Mouse (Mus musculus) gastrocnemius, postnatal 36 days (tissue): Measurements from ENCODE around the gene Pld1. TPM values are rescaled to one million over a fixed set of nuclear protein-coding genes. Genes with fewer than 3 reads are reported as not detected.
A peak's percentile ranks its signal among the peaks of the same experiment; 100 is the strongest.

Source experiments
- DNase-seq, 2 experiments: peaks; one replicate each; pipeline ENCODE4 v3.0.0; 2022
- intact Hi-C: fragments of 180-260 bp; cut with DNase I; formaldehyde crosslinking; loops from one replicate; pipeline ENCODE4 v1.15.1; 2025
- total RNA-seq, 2 experiments: library from RNA; stranded (reverse); gene quantifications; 2 replicates each; pipeline ENCODE4 v1.2.3; 2021

Pld1 gene
- total RNA-seq, 2 experiments from 2014 or later: 4.7 to 6.6 TPM

DNA sequence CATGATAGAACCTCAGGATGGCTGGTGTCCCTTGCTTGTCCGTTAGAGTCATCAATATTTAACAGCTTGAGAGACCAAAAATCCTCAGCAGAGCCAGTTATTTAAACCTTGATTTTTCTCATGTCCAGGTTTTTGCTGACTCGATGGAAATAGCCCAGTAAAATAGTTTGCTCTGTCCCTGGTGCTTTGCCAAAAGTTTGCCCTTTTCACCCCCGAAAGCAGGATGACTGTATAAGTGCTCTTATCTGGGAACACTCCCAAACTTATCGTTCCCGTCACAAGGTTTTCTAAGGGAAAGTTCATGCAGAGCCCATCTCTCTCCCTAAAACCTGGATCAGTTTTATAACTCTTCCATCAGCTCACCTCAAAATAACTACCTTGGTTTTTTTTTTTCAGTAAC, 173.0 kb downstream of the Pld1 start:
- intact Hi-C loops: no loop called here
- no peak for DNase-seq

DNA sequence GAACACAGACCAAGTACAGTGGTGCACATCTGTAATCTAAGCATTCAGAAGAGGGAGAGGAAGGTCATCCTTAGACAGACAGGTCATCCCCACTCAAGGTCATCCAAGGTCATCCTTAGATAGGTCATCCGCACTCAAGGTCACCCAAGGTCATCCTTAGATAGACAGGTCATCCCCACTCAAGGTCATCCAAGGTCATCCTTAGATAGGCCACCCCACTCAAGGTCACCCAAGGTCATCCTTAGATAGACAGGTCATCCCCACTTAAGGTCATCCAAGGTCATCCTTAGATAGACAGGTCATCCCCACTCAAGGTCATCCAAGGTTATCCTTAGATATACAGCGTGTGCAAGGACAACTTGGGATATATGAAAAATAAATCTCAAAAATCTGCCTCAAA, 175.4 kb downstream of the Pld1 start:
- DNase-seq: no peak
- intact Hi-C loops: no loop called here

DNA sequence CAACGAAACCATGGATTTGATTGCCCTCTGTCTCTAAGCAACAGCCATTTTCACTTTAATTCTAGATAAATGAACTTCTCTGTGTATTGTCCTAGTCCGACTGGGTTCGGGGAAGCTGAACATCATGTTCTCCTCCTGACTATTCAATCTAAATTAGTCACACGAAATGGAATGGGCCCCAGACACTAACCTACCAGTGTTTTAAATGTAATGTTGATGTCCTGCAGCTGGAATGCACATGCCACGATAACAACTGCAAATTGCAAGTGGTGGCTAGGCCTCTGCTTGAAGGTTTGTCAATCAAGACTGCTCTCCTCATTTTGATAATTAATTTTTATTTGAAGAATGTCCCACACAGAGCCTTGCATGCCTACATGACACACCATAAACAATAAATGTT, 203.2 kb downstream of the Pld1 start:
- DNase-seq: no peak
- intact Hi-C loops: no loop called here

DNA sequence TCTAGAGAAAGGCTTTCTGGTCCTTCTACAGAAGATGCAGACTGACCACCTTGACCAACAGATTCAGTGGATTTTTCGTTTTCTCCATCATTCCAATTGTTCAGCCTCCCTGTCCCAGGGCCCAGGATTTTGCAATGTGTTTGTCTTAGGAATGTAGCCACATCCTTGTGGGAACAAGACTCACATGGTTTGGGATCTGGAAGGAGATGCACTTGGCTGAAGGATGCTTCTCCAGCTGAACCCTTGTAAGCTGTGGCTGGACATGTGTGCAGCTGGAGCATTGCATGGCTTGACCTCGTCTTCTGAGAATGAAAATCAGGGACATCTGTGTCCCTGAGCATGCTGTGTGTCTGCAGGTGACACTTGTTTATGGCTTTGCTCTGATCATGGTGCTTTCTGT, 203.6 kb downstream of the Pld1 start:
- intact Hi-C loops: no loop called here
- DNase-seq: peak in 1 of 2 experiments; percentile 42

DNA sequence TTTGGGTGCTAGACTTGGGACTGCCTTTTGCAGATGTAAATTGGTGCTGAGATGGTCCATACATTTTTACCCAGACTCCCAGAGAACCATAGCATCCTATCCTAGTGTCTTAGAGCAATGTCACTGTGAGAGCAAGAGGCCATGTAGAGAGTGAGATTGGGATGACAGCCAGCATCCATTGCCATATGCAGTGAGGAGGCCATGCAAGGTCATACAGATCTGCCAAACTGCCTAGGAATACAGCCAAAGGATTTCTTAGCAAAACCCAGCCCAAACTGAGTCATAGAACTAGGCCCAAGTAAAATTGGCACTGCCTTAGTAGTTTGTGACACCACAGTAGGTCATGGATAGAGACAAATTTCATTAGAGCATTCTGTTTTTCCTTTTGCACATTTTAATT, 206.2 kb downstream of the Pld1 start:
- intact Hi-C loops: no loop called here

DNA sequence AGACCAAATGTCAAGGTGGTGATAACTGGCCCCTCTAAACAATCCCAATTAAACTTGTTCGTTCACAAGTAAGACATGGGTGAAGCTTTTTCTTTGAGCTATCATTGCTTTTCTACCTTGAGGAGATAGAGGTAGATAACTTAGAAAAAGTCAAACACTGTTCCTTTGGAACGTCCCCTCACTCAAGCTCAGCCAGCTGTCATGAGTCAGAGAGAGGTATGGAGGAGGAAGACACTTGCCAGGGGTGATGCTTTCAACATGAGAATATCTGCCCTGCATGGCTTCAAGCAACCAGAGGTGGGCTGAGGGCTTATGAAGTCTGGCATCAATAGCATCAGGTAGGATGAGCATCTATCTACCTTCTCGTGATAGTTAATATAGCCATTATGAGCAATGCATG, 207.0 kb downstream of the Pld1 start:
- intact Hi-C loops: no loop called here
- DNase-seq: no peak

More for the DNA sequence above, 206.2 kb downstream of the Pld1 start:
- peak in 1 of 2 experiments; percentile 43 for DNase-seq

DNA sequence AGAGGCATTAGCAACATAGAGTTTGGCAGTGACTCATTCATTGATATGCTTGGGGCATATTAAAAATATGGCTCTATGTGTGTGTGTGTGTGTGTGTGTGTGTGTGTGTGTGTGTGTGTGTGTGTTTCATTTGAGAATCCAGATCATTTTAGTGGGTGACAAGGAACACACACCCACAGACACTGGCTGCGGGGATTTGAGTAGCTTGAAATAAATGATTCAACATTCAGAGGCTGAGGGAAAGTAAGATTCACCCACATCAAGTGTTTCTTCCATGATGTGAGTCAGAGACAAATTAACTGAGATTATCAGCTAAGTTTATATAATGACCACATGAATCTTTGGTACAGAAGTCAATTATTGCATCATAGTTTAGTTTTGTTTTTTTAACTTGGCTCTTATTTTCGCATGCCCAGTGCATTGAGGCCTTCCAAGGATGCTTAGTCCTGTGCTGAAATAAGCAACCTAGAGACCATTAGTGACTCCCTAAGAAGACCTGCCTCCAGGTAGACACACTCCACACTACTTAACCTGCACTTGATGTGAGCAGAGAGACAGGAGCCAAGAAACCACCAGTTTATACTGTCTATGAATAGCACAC, 211.3 kb downstream of the Pld1 start:
- intact Hi-C loops: no loop called here
- no peak for DNase-seq

DNA sequence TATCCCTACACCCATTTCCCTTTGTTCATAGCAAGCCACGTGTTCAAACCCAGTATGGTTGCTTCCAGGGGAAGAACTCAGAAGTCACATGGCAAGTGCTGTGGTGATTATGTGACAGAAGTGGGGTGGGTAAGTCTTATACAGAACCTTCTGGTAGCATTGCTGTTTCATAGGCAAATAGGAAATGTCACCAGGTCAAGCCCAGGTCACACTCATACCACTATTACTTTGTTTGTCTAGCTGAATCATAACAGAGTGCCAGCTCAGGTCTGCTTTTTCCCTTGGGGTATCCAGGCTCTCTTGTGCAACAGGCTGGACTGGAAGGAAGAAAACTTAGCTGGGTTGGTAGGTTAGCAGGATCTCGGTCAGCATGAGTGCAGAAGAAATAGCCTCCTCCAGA, 219.5 kb downstream of the Pld1 start:
- intact Hi-C loops: no loop called here
- DNase-seq: no peak

DNA sequence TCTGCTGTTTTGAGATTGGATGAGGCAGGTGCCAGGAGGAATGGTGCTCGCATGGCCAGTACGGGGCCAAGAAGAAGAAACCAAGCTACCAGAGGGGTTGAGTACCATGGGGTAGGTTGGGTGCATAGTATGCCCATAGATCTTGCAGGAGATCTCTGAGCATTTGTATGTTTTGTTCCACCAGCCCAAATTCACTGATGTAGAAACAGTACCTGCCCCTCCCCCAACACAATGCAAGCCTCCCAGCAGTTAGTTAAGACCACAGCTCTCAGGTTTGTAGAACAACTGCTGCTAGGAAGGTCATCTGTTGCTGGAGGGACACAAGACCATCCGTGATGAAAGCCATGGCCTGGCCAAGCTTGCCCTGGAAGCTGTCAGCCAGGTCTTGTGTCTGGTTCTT, 220.4 kb downstream of the Pld1 start:
- no peak for DNase-seq
- intact Hi-C loops: no loop called here

DNA sequence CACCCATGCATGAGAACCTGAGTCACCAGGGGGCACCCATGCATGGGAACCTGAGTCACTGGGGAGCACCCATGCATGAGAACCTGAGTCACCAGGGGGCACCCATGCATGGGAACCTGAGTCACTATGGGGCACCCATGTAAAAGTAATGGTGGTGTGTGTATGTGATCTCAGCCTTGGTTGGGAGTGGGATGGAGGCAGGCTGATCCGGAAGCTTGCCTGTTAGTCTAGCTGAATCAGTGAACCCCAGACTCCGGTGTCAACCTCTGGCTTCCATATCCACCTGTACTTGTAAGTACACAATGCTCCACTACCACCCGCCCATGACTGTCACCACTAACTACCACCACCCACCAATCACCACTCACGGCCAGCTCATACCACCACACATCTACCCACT, 223.9 kb downstream of the Pld1 start:
- no peak for DNase-seq
- intact Hi-C loops: loop anchor here (10.0 kb wide), 2 partner anchors 252 to 582 kb away; no protein-coding TSS in a partner anchor

DNA sequence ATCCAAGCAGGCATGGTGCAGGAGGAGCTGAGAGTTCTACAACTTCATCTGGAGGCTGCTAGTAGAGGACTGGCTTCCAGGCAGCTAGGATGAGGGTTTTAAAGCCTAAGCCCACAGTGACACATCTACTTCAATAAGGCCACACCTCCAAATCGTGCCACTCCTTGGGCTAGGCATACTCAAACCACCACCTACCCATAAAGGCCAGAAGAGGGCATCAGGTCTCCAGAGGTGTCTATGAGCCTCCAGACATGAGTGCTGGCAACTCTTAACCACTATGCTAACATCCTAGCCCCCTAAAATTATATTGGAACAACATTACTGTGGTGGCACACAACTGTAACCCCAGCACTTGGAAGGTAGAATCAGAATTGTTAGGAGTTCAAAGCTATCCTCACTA, 226.2 kb downstream of the Pld1 start:
- no peak for DNase-seq
- intact Hi-C loops: loop anchor here (5.0 to 10.0 kb wide), 3 partner anchors 250 to 580 kb away; no protein-coding TSS in a partner anchor

DNA sequence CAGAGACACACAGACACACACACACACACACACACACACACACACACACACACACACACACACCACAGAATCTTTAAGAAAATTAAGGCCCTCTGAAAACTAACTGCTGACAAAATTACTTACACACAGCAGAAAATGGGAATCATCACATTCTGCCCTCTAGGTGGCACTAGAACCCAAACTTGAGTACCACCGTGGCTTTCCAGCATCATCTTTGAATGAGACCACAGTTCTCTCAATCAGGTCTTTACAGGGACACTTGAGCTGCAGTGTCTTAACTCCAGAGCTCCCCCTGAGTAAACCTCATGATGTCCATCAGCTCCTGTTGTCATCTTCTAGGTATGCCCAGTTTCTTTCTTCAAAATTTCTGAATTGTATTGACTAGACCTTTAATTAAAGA, 227.1 kb downstream of the Pld1 start:
- intact Hi-C loops: loop anchor here (5.0 to 10.0 kb wide), 3 partner anchors 249 to 579 kb away; no protein-coding TSS in a partner anchor
- DNase-seq: peak in 1 of 2 experiments; percentile 33

DNA sequence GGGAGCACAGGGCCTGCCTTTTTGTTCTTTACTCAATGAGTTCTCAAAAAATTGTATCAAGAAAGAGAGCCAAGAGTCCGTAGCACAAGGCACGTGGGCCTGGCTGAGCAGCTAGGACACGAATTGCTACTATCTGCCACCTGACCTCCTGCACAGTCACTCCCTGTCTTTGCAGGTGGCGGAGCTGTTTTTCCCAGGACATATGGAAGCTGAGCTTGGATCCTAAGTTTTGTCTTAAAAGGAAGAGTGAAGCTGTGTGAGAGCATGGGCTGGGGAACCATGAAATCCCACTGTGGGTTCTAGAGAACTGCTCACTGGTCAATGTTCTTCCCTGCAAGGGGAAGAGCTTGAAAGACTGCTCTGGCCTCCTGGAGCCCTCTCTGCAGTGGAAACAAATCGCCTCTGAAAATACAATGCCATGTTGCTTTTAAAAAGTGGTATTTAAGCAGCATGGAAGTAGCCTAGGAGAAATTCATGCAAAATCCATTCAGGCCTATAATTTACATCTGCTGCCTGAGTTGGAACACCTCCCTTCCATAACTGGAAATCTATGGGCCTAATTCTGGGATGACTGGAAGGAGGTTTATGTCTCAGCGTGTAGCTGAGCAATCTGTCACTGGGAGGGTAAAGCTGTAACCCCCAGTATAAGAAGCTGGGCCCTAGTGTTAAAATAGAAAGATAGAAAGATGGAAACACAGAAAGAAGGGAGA, 229.5 kb downstream of the Pld1 start:
- intact Hi-C loops: loop anchor here (5.0 to 10.0 kb wide), 3 partner anchors 247 to 577 kb away; no protein-coding TSS in a partner anchor
- no peak for DNase-seq

DNA sequence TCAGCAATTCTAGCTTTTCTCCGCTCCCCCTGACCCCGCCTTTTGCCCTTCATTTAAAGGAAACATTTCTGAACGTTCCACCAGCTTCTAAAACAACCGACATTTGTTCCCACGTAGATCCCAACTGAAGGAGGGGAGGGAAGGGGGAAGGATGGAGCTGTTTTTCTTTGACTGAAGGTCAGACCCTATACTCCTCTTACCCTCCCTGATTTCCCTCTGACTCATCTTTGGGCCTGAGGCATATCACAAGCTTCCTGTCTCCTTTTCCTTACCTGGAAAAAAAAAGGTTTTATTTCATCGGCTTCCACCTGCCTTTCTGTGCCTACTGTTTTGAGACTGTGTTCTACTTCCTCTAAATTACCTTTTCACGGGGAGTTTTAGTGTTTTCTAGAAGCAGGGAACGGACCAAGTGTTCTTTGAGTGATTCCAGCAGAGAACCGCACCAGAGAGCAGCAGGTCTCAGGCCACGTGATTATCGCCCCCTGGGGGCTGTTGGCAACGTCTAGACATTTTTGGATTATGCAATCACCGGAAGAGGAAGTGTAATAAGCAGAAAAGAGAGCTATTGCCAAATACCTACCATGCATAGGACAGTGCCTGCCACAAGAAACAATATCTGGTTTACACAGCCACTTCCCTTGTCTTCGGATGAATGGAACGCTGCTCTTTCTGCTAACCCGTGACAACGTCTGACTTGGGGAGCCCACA, 232.6 kb downstream of the Pld1 start:
- intact Hi-C loops: no loop called here
- DNase-seq: peak in 1 of 2 experiments; percentile 30

DNA sequence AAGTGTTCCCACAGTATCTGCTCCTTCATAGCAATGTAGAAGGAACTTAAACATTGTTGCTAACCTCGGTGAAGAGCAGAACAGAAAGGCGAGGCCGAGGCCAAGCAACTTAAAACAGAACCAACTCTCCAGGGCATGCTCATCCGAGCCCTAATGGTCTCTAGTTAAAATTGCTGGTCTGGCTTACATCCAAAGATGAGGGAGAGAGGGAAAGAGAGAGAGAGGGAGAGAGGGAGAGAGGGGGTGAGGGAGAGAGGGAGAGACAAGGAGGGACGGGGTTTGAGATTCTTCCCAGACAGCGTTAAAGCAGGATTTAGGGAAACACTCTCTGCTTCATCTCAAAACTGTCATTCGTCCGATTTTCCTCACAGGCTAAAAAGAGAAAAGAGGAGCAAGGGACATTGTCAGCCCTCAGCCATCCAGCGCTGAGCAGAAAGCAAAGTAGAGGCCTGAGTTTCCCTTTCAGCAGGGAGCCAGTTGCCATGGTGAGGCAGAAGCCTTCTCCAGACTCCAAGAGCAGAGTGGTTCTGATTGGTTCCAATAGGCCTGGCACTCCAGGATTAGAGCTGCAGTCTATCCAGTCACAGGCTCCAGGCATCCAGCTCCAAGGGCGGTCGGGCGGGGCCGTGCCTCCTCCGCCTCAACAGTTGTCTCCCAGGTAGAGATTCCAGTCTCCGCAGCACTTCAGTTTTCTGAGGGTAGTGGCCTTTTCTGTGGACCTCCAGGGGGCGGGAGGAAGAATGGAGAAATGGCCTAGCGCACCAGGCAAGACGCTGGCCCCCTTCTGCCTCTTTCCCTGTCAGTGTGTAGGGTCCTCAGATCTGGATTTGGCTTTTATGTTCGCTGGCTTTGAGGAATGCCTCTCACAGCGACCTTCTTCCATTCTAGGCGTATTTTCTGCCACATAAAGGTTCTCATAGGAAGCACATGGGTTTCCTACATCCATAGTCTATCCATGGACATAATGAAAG, 237.8 kb downstream of the Pld1 start:
- intact Hi-C loops: no loop called here
- no peak for DNase-seq

DNA sequence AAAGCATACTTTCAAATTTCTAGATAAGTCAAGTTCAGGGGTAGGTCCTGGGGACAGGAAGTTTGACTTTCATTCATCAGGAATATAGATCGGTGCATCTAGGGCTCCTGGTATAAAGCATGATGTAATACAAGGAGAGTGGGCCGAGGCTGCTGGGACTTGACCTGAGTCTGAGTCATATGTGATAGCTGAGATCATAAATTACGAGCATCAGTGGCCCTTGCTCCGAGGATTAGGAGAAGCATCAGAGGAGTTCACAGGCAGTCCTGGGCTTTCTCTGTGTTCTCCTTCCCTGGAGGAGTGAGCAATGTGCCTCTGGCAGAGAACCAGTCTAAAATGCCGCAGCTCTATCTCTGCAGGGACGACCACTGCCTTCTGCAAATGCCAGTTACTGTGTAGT, 239.8 kb downstream of the Pld1 start:
- intact Hi-C loops: no loop called here

More for the DNA sequence above, 239.8 kb downstream of the Pld1 start:
- DNase-seq: no peak
